16 mouse cellular contexts compared by ENCODE assay signal in genomic region chr13:20557156-20557555, GRCm38 (mm10).
DNase-seq lines count a peak whose midpoint lies in the region; ATAC-seq and TF ChIP-seq lines count a peak whose summit lies in the region.
"Had no signal": no experiment of that assay in that cellular context is flagged by ENCODE, and none has a peak within 500 bp of the region (broad histone marks: within the 10 kb centered on the region; RNA-seq: fewer than 3 reads in every experiment).

No protein-coding gene starts in this region.

- H3K27me3 ChIP-seq in forebrain, embryonic 12.5 days = no peaks in the 10 kb centered on the region
- no peaks in the 10 kb centered on the region for H3K27me3 ChIP-seq in forebrain, postnatal 0 days (ENCODE audit: insufficient read depth, low read length)
- H3K27me3 ChIP-seq in hindbrain, embryonic 12.5 days = no peaks in the 10 kb centered on the region
- no peaks in the 10 kb centered on the region for H3K27me3 ChIP-seq in hindbrain, embryonic 14.5 days (ENCODE audit: control insufficient read depth, insufficient read depth, low read length)
- no peaks in the 10 kb centered on the region for H3K27me3 ChIP-seq in midbrain, embryonic 16.5 days (ENCODE audit: control insufficient read depth, insufficient read depth, low read depth, low read length)
- H3K27me3 ChIP-seq in midbrain, embryonic 13.5 days = no peaks in the 10 kb centered on the region
- H3K27me3 ChIP-seq: heart, embryonic 13.5 days; hindbrain, embryonic 15.5 days had no signal

- WGBS in forebrain, embryonic 12.5 days = 44% methylated on average over 8 of the region's 8 CpGs
- WGBS in forebrain, postnatal 0 days = 29% methylated on average over 8 of the region's 8 CpGs
- WGBS in hindbrain, embryonic 12.5 days = 60% methylated on average over 8 of the region's 8 CpGs
- 53% methylated on average over 8 of the region's 8 CpGs for WGBS in hindbrain, embryonic 14.5 days
- WGBS in midbrain, embryonic 16.5 days = 43% methylated on average over 8 of the region's 8 CpGs
- WGBS in midbrain, embryonic 13.5 days = 39% methylated on average over 7 of the region's 8 CpGs

- no peak overlapping the region for H3K9ac ChIP-seq in forebrain, embryonic 12.5 days
- H3K9ac ChIP-seq in forebrain, postnatal 0 days = no peak overlapping the region
- H3K9ac ChIP-seq in hindbrain, embryonic 12.5 days = no peak overlapping the region
- H3K9ac ChIP-seq in hindbrain, embryonic 14.5 days = no peak overlapping the region
- no peak overlapping the region for H3K9ac ChIP-seq in midbrain, embryonic 16.5 days (ENCODE audit: low read depth, low read length)
- H3K9ac ChIP-seq in midbrain, embryonic 13.5 days (replicated peaks) = no peak overlapping the region
- H3K9ac ChIP-seq: heart, embryonic 13.5 days; hindbrain, embryonic 15.5 days had no signal

- H3K4me1 ChIP-seq in forebrain, embryonic 12.5 days = no peaks in the 10 kb centered on the region; the same call in 1 of the 2 replicates
- no peaks in the 10 kb centered on the region for H3K4me1 ChIP-seq in forebrain, postnatal 0 days (ENCODE audit: insufficient read depth)
- no peaks in the 10 kb centered on the region for H3K4me1 ChIP-seq in hindbrain, embryonic 12.5 days
- H3K4me1 ChIP-seq in hindbrain, embryonic 14.5 days (replicated peaks; ENCODE audit: control insufficient read depth, insufficient read depth, low read length) = no peaks in the 10 kb centered on the region
- H3K4me1 ChIP-seq in midbrain, embryonic 16.5 days (ENCODE audit: control insufficient read depth, insufficient read depth, low read length) = no peaks in the 10 kb centered on the region
- H3K4me1 ChIP-seq in midbrain, embryonic 13.5 days (replicated peaks) = no peaks in the 10 kb centered on the region
- H3K4me1 ChIP-seq: embryonic facial prominence, embryonic 10.5 days; heart, embryonic 13.5 days; hindbrain, embryonic 15.5 days had no signal

- DNase-seq in forebrain, postnatal 0 days = no peak
- DNase-seq in hindbrain, embryonic 14.5 days (ENCODE audit: low spot score) = no peak
- DNase-seq: adrenal gland, postnatal 10 days; cerebellum, adult 18-20 months; cerebellum, adult 9-11 months; gastrocnemius, postnatal 14 days; heart, postnatal 36 days; kidney, adult 11 months had no signal

- no peak overlapping the region for H3K4me2 ChIP-seq in forebrain, embryonic 12.5 days
- H3K4me2 ChIP-seq in forebrain, postnatal 0 days (ENCODE audit: low read depth) = no peak overlapping the region
- H3K4me2 ChIP-seq in hindbrain, embryonic 12.5 days (replicated peaks) = no peak overlapping the region
- H3K4me2 ChIP-seq in hindbrain, embryonic 14.5 days (replicated peaks) = no peak overlapping the region
- no peak overlapping the region for H3K4me2 ChIP-seq in midbrain, embryonic 16.5 days (ENCODE audit: low read length)
- no peak overlapping the region for H3K4me2 ChIP-seq in midbrain, embryonic 13.5 days (replicated peaks)
- H3K4me2 ChIP-seq: heart, embryonic 13.5 days; hindbrain, embryonic 15.5 days had no signal

- no peak for TF ChIP-seq CTCF in forebrain, postnatal 0 days (IDR thresholded peaks at IDR 0.05; ENCODE audit: low read depth)

- H3K4me3 ChIP-seq in forebrain, embryonic 12.5 days (replicated peaks) = no peak overlapping the region
- H3K4me3 ChIP-seq in forebrain, postnatal 0 days (ENCODE audit: low read depth, low read length) = no peak overlapping the region
- no peak overlapping the region for H3K4me3 ChIP-seq in hindbrain, embryonic 12.5 days
- H3K4me3 ChIP-seq in hindbrain, embryonic 14.5 days (replicated peaks; ENCODE audit: low read length) = no peak overlapping the region
- H3K4me3 ChIP-seq in midbrain, embryonic 16.5 days (ENCODE audit: low read depth, low read length) = no peak overlapping the region
- H3K4me3 ChIP-seq in midbrain, embryonic 13.5 days (replicated peaks) = no peak overlapping the region
- H3K4me3 ChIP-seq: embryonic facial prominence, embryonic 10.5 days; heart, embryonic 13.5 days; hindbrain, embryonic 15.5 days had no signal

- peak; percentile 55; the same call in 1 of the 2 replicates for ATAC-seq in forebrain, embryonic 12.5 days (ENCODE audit: low FRiP score)
- no peak for ATAC-seq in forebrain, postnatal 0 days
- ATAC-seq in hindbrain, embryonic 12.5 days (ENCODE audit: low FRiP score) = 0 out of 2 replicates have a peak, but pooled peaks have one; percentile 13
- ATAC-seq in hindbrain, embryonic 14.5 days (ENCODE audit: low FRiP score) = no peak; the same call in 1 of the 2 replicates
- peak; percentile 50; the same call in 1 of the 2 replicates for ATAC-seq in midbrain, embryonic 16.5 days
- no peak for ATAC-seq in midbrain, embryonic 13.5 days
- ATAC-seq in cerebellum, adult (ENCODE audit: insufficient number of reproducible peaks, low FRiP score, low TSS enrichment) = no peak

- no peaks in the 10 kb centered on the region for H3K9me3 ChIP-seq in forebrain, embryonic 12.5 days
- H3K9me3 ChIP-seq in forebrain, postnatal 0 days (ENCODE audit: low read length) = no peaks in the 10 kb centered on the region
- no peaks in the 10 kb centered on the region for H3K9me3 ChIP-seq in hindbrain, embryonic 12.5 days (replicated peaks)
- no peaks in the 10 kb centered on the region for H3K9me3 ChIP-seq in hindbrain, embryonic 14.5 days (ENCODE audit: control insufficient read depth, low read length)
- no peaks in the 10 kb centered on the region for H3K9me3 ChIP-seq in midbrain, embryonic 16.5 days (replicated peaks; ENCODE audit: control insufficient read depth, low read length, poor library complexity, severe bottlenecking)
- 0 out of 2 replicates have a peak, but pooled peaks cover 3% of the 10 kb centered on the region for H3K9me3 ChIP-seq in midbrain, embryonic 13.5 days
- H3K9me3 ChIP-seq: embryonic facial prominence, embryonic 10.5 days; heart, embryonic 13.5 days; hindbrain, embryonic 15.5 days had no signal

- no peak overlapping the region for H3K27ac ChIP-seq in forebrain, embryonic 12.5 days
- H3K27ac ChIP-seq in forebrain, postnatal 0 days (ENCODE audit: low read depth, low read length) = no peak overlapping the region
- no peak overlapping the region for H3K27ac ChIP-seq in hindbrain, embryonic 12.5 days
- H3K27ac ChIP-seq in hindbrain, embryonic 14.5 days = no peak overlapping the region
- no peak overlapping the region for H3K27ac ChIP-seq in midbrain, embryonic 16.5 days (ENCODE audit: low read length)
- no peak overlapping the region for H3K27ac ChIP-seq in midbrain, embryonic 13.5 days
- H3K27ac ChIP-seq: embryonic facial prominence, embryonic 10.5 days; heart, embryonic 13.5 days; hindbrain, embryonic 15.5 days had no signal

- no peaks in the 10 kb centered on the region for H3K36me3 ChIP-seq in forebrain, embryonic 12.5 days (replicated peaks)
- no peaks in the 10 kb centered on the region for H3K36me3 ChIP-seq in forebrain, postnatal 0 days (ENCODE audit: insufficient read depth)
- H3K36me3 ChIP-seq in hindbrain, embryonic 12.5 days = no peaks in the 10 kb centered on the region
- H3K36me3 ChIP-seq in hindbrain, embryonic 14.5 days (replicated peaks; ENCODE audit: control insufficient read depth, insufficient read depth) = no peaks in the 10 kb centered on the region
- H3K36me3 ChIP-seq in midbrain, embryonic 16.5 days (ENCODE audit: control insufficient read depth, insufficient read depth, low read length) = no peaks in the 10 kb centered on the region
- no peaks in the 10 kb centered on the region for H3K36me3 ChIP-seq in midbrain, embryonic 13.5 days
- H3K36me3 ChIP-seq: embryonic facial prominence, embryonic 10.5 days; heart, embryonic 13.5 days; hindbrain, embryonic 15.5 days had no signal

Comparison
In these comparisons a context has a peak if more than half of its experiments do, and no peak if none do; other contexts are left out.
1. ATAC-seq: peak in forebrain, embryonic 12.5 days (single experiment), hindbrain, embryonic 12.5 days (single experiment) and midbrain, embryonic 16.5 days (single experiment); none in forebrain, postnatal 0 days (single experiment), hindbrain, embryonic 14.5 days (single experiment), midbrain, embryonic 13.5 days (single experiment) and cerebellum, adult (single experiment).